Mouse (Mus musculus) kidney, postnatal 0 days (tissue): ENCODE data around the gene Zcchc18. TPM values are rescaled to one million over a fixed set of nuclear protein-coding genes. Genes with fewer than 3 reads are reported as not detected.

Experiments used
- ATAC-seq: fragments of 200-750 bp; cut with Nextera tagmentation; replicated peaks from 2 replicates; pipeline ENCODE4 v1.8.0; 2017; ENCODE audit warnings: low read depth, moderate number of reproducible peaks, moderate TSS enrichment, moderate library complexity; ENCODE audit not compliant: low FRiP score
- DNase-seq: peaks from one replicate; pipeline ENCODE4 v3.0.0-alpha.2; 2016; ENCODE audit warnings: low spot score
- H3K27ac ChIP-seq: fragments of 300-500 bp; sonication (generic); 2 replicates; pipeline ENCODE4 v1.5.1; 2014; ENCODE audit warnings: mild to moderate bottlenecking
- H3K27me3 ChIP-seq: fragments of 300-500 bp; sonication (generic); 2 replicates; pipeline ENCODE4 v1.6.1; 2014; ENCODE audit warnings: low read length, mixed read lengths; ENCODE audit not compliant: insufficient read depth
- H3K36me3 ChIP-seq: fragments of 300-500 bp; sonication (generic); 2 replicates; pipeline ENCODE4 v1.6.1; 2014; ENCODE audit warnings: low read length, mixed read lengths; ENCODE audit not compliant: insufficient read depth
- H3K4me1 ChIP-seq: fragments of 300-500 bp; sonication (generic); replicated peaks from 2 replicates; pipeline ENCODE4 v1.6.1; 2014; ENCODE audit warnings: antibody characterized with exemption, low read length, mixed read lengths; ENCODE audit not compliant: insufficient read depth
- H3K4me2 ChIP-seq: fragments of 300-500 bp; sonication (generic); 2 replicates; pipeline ENCODE4 v1.6.1; 2014; ENCODE audit warnings: mild to moderate bottlenecking, low read length, moderate library complexity, mixed read lengths
- H3K4me3 ChIP-seq: fragments of 300-500 bp; sonication (generic); replicated peaks from 2 replicates; pipeline ENCODE4 v1.5.1; 2014; ENCODE audit warnings: low read depth, low read length
- H3K9ac ChIP-seq: fragments of 300-500 bp; sonication (generic); 2 replicates; pipeline ENCODE4 v1.6.1; 2014; ENCODE audit warnings: low read depth, low read length
- H3K9me3 ChIP-seq: fragments of 300-500 bp; sonication (generic); replicated peaks from 2 replicates; pipeline ENCODE4 v1.6.1; 2016; ENCODE audit warnings: low read length, inconsistent platforms, mixed read lengths
- CTCF ChIP-seq: IDR thresholded peaks from 2 replicates; pipeline ENCODE4 v1.5.1; 2016; ENCODE audit warnings: antibody characterized with exemption, low read depth, mild to moderate bottlenecking, moderate library complexity
- WGBS: fragments of 180-500 bp; shearing (Covaris S2); extraction: QIAGEN DNeasy Blood & Tissue Kit; methylation state at CpG from one replicate; pipeline ENCODE4 v1.1.7; 2014; 5-methylcytosine and 5-hydroxymethylcytosine counted together
- polyA plus RNA-seq: library from polyadenylated mRNA; unstranded; fragments of >200 nt; fragmentation: Nextera tagmentation; extraction: Ambion mirVana; gene quantifications from 2 replicates; pipeline ENCODE4 v1.2.1, GENCODE M21; 2015

Zcchc18 gene
- polyA plus RNA-seq, 1 experiment from 2014 or later = 20.5 TPM

DNA sequence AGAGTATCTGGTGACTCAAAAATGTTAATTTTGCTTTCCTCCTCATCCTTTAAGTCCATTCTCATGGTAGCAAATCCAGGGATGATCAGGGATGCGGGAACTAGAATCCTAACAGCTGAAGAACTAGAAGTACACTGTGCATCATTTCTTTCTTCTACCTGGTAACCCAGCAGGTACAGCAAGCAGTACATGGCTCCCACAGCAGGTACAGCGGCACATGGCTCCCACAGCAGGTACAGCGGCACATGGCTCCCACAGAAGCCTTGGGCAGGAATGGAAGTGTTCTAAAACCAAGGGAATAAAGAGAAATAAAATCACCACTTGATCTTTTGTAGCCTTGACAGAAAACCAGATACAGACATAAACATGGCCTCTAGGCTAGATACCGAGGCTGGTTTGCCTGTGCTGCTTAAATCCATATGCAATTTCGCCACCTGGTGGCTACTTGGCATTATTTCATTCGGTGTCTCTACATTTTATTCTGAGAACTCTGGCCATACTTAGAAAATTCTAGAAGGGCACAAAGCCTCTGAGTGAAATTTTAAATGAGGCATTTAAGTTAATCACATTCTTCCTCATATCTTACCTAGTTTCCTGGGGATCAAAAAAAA, 22.2 kb downstream of the Zcchc18 start:
- no peak overlapping the region for H3K27ac ChIP-seq
- WGBS = 53% methylated on average over 6 of the region's 6 CpGs
- H3K4me3 ChIP-seq = no peak overlapping the region
- H3K36me3 ChIP-seq = no peaks in the 10 kb centered on the region
- no peaks in the 10 kb centered on the region for H3K9me3 ChIP-seq
- no peak overlapping the region for H3K9ac ChIP-seq
- ATAC-seq (no peak), DNase-seq (peak; percentile 74)
- TF ChIP-seq CTCF = peak; percentile 81
- no peak overlapping the region for H3K4me2 ChIP-seq
- no peaks in the 10 kb centered on the region for H3K4me1 ChIP-seq
- H3K27me3 ChIP-seq = no peaks in the 10 kb centered on the region

- DNase-seq = no peak
- Histone ChIP-seq H3K9me3 (no peaks in the 10 kb centered on the region), H3K4me2 (no peak overlapping the region), H3K4me1 (no peaks in the 10 kb centered on the region), H3K27me3 (no peaks in the 10 kb centered on the region), H3K9ac (no peak overlapping the region), H3K4me3 (no peak overlapping the region), H3K36me3 (peaks cover 3% of the 10 kb centered on the region; the same call in 1 of the 2 replicates), H3K27ac (no peak overlapping the region)
- no peak for ATAC-seq
- WGBS = 59% methylated on average over 1 of the region's 1 CpGs
- no peak for TF ChIP-seq CTCF
Observed at GRCm38 (mm10) chrX:137017668-137018067, 24.7 kb downstream of the Zcchc18 start.

DNA sequence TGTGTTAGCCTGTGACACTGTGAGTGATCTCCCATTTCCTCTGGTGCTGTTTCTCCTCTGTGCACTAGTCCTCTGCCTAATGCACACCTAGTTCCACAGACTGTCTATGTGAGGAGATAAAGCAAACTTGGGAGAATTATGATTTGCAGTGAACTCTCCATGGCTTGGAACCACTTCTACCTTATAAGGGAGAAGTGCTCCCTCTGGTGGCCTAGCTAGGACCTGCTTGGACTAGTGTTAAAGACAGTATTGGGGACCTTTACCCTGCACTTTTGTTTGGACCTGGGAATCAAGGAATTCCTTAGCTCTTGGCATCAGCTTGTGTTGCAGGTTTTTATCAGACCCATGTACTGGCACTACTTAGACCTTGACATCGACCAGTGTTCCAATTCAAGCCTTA, 26.4 kb downstream of the Zcchc18 start:
- 19% methylated on average over 1 of the region's 1 CpGs for WGBS
- Histone ChIP-seq H3K9me3 (no peaks in the 10 kb centered on the region), H3K27ac (no peak overlapping the region), H3K36me3 (peaks cover 3% of the 10 kb centered on the region; the same call in 1 of the 2 replicates), H3K4me3 (no peak overlapping the region), H3K4me1 (no peaks in the 10 kb centered on the region), H3K9ac (no peak overlapping the region), H3K27me3 (no peaks in the 10 kb centered on the region), H3K4me2 (no peak overlapping the region)
- peak; percentile 76 for TF ChIP-seq CTCF
- no peak for ATAC-seq
- DNase-seq = peak; percentile 47

GRCm38 (mm10) chrX:137030916-137031315, 38.0 kb downstream of the Zcchc18 start:
- ATAC-seq (peak; percentile 66), DNase-seq (no peak)
- H3K4me2 ChIP-seq = no peak overlapping the region
- no peak overlapping the region for H3K4me3 ChIP-seq
- H3K27me3 ChIP-seq = no peaks in the 10 kb centered on the region
- no peak overlapping the region for H3K9ac ChIP-seq
- no peak for TF ChIP-seq CTCF
- no peaks in the 10 kb centered on the region for H3K36me3 ChIP-seq
- H3K27ac ChIP-seq = no peak overlapping the region
- no peaks in the 10 kb centered on the region for H3K4me1 ChIP-seq
- 87% methylated on average over 8 of the region's 8 CpGs for WGBS
- no peaks in the 10 kb centered on the region for H3K9me3 ChIP-seq

DNA sequence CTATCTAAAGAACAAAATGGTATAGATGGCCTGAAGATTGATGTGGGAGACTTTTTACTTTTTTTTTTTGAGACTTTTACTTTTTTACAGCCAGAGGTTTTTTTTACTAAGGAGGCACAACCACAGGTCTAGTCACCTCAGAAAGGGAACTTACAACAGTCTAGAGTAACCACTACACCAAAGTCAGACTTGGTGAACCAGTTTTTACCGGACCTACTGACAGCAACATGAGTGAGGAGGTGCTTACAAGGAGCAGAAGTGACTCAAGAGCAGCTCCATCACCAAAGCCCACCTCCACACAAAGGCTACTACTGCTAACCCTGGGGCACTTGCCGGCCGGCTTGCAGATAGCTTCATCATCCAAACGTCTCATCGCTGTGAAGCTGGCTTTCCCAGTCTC, 38.8 kb downstream of the Zcchc18 start:
- H3K36me3 ChIP-seq = no peaks in the 10 kb centered on the region
- no peak overlapping the region for H3K27ac ChIP-seq
- no peak for TF ChIP-seq CTCF
- H3K4me1 ChIP-seq = no peaks in the 10 kb centered on the region
- no peak overlapping the region for H3K9ac ChIP-seq
- 89% methylated on average over 5 of the region's 5 CpGs for WGBS
- ATAC-seq (no peak), DNase-seq (no peak)
- no peak overlapping the region for H3K4me3 ChIP-seq
- H3K27me3 ChIP-seq = no peaks in the 10 kb centered on the region
- H3K9me3 ChIP-seq = no peaks in the 10 kb centered on the region
- H3K4me2 ChIP-seq = no peak overlapping the region

GRCm38 (mm10) chrX:137034322-137034721, 41.4 kb downstream of the Zcchc18 start:
- no peak for DNase-seq
- H3K4me1 ChIP-seq = no peaks in the 10 kb centered on the region
- 72% methylated on average over 4 of the region's 4 CpGs for WGBS
- H3K9ac ChIP-seq = no peak overlapping the region
- H3K4me2 ChIP-seq = no peak overlapping the region
- no peak for ATAC-seq
- no peak for TF ChIP-seq CTCF
- H3K36me3 ChIP-seq = no peaks in the 10 kb centered on the region
- H3K27ac ChIP-seq = no peak overlapping the region
- H3K27me3 ChIP-seq = no peaks in the 10 kb centered on the region
- H3K4me3 ChIP-seq = no peak overlapping the region
- H3K9me3 ChIP-seq = no peaks in the 10 kb centered on the region
